Mouse (Mus musculus) forebrain, embryonic 16.5 days (tissue): ENCODE results near the gene Lpcat2b. TPM values are rescaled to one million over a fixed set of nuclear protein-coding genes. Genes with fewer than 3 reads are reported as not detected.

Experiments
- ATAC-seq: fragments of 200-750 bp; cut with Nextera tagmentation; 2 replicates; pipeline ENCODE4 v1.8.0; 2017; ENCODE audit warnings: mild to moderate bottlenecking, moderate library complexity
- H3K27ac ChIP-seq: fragments of 300-500 bp; sonication (generic); 2 replicates; pipeline ENCODE4 v1.5.1; 2014; ENCODE audit warnings: low read length, control low read depth
- H3K27me3 ChIP-seq: fragments of 300-500 bp; sonication (generic); replicated peaks from 2 replicates; pipeline ENCODE4 v1.6.1; 2014; ENCODE audit warnings: low read length; ENCODE audit not compliant: control insufficient read depth, insufficient read depth
- H3K36me3 ChIP-seq: fragments of 300-500 bp; sonication (generic); 2 replicates; pipeline ENCODE4 v1.6.1; 2014; ENCODE audit not compliant: control insufficient read depth, insufficient read depth
- H3K4me1 ChIP-seq: fragments of 300-500 bp; sonication (generic); replicated peaks from 2 replicates; pipeline ENCODE4 v1.6.1; 2014; ENCODE audit warnings: low read length; ENCODE audit not compliant: control insufficient read depth, insufficient read depth
- H3K4me2 ChIP-seq: fragments of 300-500 bp; sonication (generic); 2 replicates; pipeline ENCODE4 v1.6.1; 2014; ENCODE audit warnings: mild to moderate bottlenecking, low read length, control low read depth
- H3K4me3 ChIP-seq: fragments of 300-500 bp; sonication (generic); replicated peaks from 2 replicates; pipeline ENCODE4 v1.5.1; 2014; ENCODE audit warnings: mild to moderate bottlenecking, low read length, control low read depth
- H3K9ac ChIP-seq: fragments of 300-500 bp; sonication (generic); replicated peaks from 2 replicates; pipeline ENCODE4 v1.6.1; 2014; ENCODE audit warnings: low read depth, low read length, control low read depth
- H3K9me3 ChIP-seq: fragments of 300-500 bp; sonication (generic); 2 replicates; pipeline ENCODE4 v1.6.1; 2016; ENCODE audit warnings: low read length; ENCODE audit not compliant: control insufficient read depth
- WGBS: fragments of 180-500 bp; shearing (Covaris S2); extraction: QIAGEN DNeasy Blood & Tissue Kit; methylation state at CpG from one replicate; pipeline ENCODE4 v1.1.7; 2014; 5-methylcytosine and 5-hydroxymethylcytosine counted together
- polyA plus RNA-seq: library from polyadenylated mRNA; unstranded; fragments of >200 nt; fragmentation: Nextera tagmentation; extraction: Ambion mirVana; gene quantifications from 2 replicates; pipeline ENCODE4 v1.2.1, GENCODE M21; 2015

Lpcat2b gene
- polyA plus RNA-seq, 1 experiment from 2014 or later, result not detected

GRCm38 (mm10) chr5:107410305-107410704 is 21.0 kb upstream of the Lpcat2b start:
- Histone ChIP-seq H3K4me2 (no peak overlapping the region), H3K9ac (no peak overlapping the region), H3K4me3 (no peak overlapping the region), H3K27me3 (no peaks in the 10 kb centered on the region), H3K27ac (no peak overlapping the region), H3K9me3 (no peaks in the 10 kb centered on the region), H3K4me1 (peaks cover 9% of the 10 kb centered on the region; the same call in 1 of the 2 replicates), H3K36me3 (no peaks in the 10 kb centered on the region)
- no peak for ATAC-seq
- 84% methylated on average over 1 of the region's 1 CpGs for WGBS

- WGBS, result 49% methylated on average over 4 of the region's 4 CpGs
- Histone ChIP-seq H3K27me3 (no peaks in the 10 kb centered on the region), H3K27ac (no peak overlapping the region), H3K9me3 (no peaks in the 10 kb centered on the region), H3K4me3 (no peak overlapping the region), H3K36me3 (no peaks in the 10 kb centered on the region), H3K9ac (no peak overlapping the region), H3K4me1 (peaks cover 11% of the 10 kb centered on the region; the same call in 1 of the 2 replicates), H3K4me2 (no peak overlapping the region)
- ATAC-seq, result no peak
Observed at GRCm38 (mm10) chr5:107411326-107411725, 20.0 kb upstream of the Lpcat2b start.

DNA sequence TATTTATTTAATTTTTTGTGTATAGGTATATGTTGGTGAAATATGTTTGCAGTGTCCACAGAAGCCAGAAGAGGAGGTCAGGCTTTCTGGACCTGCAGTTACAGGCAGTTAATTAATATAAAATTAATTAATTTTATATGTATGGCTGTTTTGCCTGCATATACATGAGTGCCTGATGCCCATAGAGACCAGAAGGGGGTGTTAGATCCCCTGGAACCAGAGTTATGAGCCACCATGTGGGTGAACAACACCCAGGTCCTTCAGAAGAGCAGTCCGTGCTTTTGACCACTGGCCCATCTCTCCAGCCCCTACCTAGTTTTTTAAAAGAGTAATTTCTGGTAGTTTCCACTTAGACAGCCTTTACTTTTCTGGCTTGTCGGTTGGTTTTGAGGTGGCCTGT is 19.1 kb upstream of the Lpcat2b start:
- Histone ChIP-seq H3K4me3 (no peak overlapping the region), H3K4me2 (no peak overlapping the region), H3K9me3 (no peaks in the 10 kb centered on the region), H3K4me1 (peaks cover 11% of the 10 kb centered on the region; the same call in 1 of the 2 replicates), H3K27me3 (no peaks in the 10 kb centered on the region), H3K9ac (no peak overlapping the region), H3K27ac (no peak overlapping the region), H3K36me3 (no peaks in the 10 kb centered on the region)
- 83% methylated on average over 2 of the region's 2 CpGs for WGBS
- no peak for ATAC-seq

DNA sequence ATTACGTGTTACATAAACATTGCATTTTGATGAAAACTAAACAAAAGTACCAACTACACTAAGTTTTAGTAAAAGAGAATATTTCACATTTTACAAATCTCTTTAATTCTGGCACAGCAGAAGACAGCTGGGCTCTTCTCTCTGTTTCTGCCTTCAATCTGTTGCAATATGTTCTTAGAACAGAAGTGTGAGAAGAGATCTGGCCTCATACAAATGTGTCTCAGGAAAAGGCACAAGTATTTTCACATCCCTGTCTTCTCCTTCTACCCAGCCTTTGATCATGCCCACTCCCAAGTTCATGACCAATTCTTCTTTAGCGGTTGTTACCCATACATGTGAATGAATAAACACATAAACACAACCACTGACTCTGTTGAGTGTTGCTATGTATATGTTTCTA is 16.3 kb upstream of the Lpcat2b start:
- peak overlapping the region; percentile 65 for H3K27ac ChIP-seq
- H3K4me2 ChIP-seq, result no peak overlapping the region
- no peak overlapping the region for H3K9ac ChIP-seq
- 75% methylated on average over 2 of the region's 2 CpGs for WGBS
- no peaks in the 10 kb centered on the region for H3K9me3 ChIP-seq
- H3K4me3 ChIP-seq, result no peak overlapping the region
- H3K27me3 ChIP-seq, result no peaks in the 10 kb centered on the region
- no peaks in the 10 kb centered on the region for H3K36me3 ChIP-seq
- peaks cover 11% of the 10 kb centered on the region; the same call in 1 of the 2 replicates for H3K4me1 ChIP-seq
- peak; percentile 63; the same call in 1 of the 2 replicates for ATAC-seq

DNA sequence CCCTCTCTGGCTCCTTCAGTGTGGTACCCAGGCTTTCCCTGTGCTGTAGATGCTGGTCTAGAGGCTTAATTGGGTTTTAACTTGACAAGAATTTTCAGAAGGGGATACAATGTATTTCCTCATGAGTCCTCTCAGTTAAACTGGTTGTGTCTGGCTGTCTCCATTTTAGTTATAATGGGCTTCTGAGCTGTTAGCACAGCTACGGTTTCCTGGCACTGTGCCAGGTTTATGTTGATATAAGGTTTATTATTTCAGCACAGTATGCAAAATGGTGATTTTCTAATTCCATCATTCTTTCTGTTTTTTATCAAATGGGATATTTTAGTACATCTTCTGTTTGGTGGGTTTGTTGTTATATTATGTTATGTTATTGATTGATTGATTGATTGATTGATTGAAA is 9.7 kb upstream of the Lpcat2b start:
- Histone ChIP-seq H3K27ac (no peak overlapping the region), H3K27me3 (no peaks in the 10 kb centered on the region), H3K9me3 (no peaks in the 10 kb centered on the region), H3K4me2 (no peak overlapping the region), H3K4me3 (no peak overlapping the region), H3K36me3 (no peaks in the 10 kb centered on the region), H3K9ac (no peak overlapping the region), H3K4me1 (no peaks in the 10 kb centered on the region)
- ATAC-seq, result no peak
- WGBS, result 16% methylated on average over 1 of the region's 1 CpGs

DNA sequence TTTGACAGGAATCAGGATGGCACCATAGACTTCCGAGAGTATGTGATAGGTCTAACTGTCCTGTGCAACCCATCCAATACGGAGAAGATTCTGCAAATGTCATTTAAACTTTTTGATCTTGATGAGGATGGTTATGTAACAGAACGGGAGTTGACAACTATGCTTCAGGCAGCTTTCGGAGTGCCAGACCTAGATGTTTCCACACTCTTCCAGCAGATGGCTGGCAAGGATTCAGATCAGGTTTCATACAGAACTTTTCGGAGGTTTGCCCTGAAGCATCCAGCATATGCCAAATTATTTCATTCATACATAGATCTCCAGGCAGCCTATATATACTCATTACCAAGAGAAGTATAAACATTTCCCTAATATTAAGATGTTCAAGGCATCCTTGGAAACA is 2.7 kb downstream of the Lpcat2b start:
- H3K27me3 ChIP-seq, result no peaks in the 10 kb centered on the region; the same call in 1 of the 2 replicates
- no peaks in the 10 kb centered on the region for H3K9me3 ChIP-seq
- no peak for ATAC-seq
- H3K4me3 ChIP-seq, result no peak overlapping the region
- no peak overlapping the region for H3K9ac ChIP-seq
- WGBS, result 74% methylated on average over 5 of the region's 5 CpGs
- no peaks in the 10 kb centered on the region for H3K36me3 ChIP-seq
- no peak overlapping the region for H3K27ac ChIP-seq
- H3K4me2 ChIP-seq, result no peak overlapping the region
- H3K4me1 ChIP-seq, result peaks cover 6% of the 10 kb centered on the region

GRCm38 (mm10) chr5:107436185-107436584 is 4.8 kb downstream of the Lpcat2b start:
- H3K27me3 ChIP-seq, result no peaks in the 10 kb centered on the region; the same call in 1 of the 2 replicates
- H3K9ac ChIP-seq, result no peak overlapping the region
- H3K4me1 ChIP-seq, result peaks cover 6% of the 10 kb centered on the region
- no peak overlapping the region for H3K4me3 ChIP-seq
- H3K4me2 ChIP-seq, result no peak overlapping the region
- no peaks in the 10 kb centered on the region for H3K36me3 ChIP-seq
- H3K27ac ChIP-seq, result no peak overlapping the region
- ATAC-seq, result no peak
- WGBS, result 89% methylated on average over 6 of the region's 6 CpGs
- H3K9me3 ChIP-seq, result no peaks in the 10 kb centered on the region

- Histone ChIP-seq H3K27ac (no peak overlapping the region), H3K4me3 (no peak overlapping the region), H3K9me3 (no peaks in the 10 kb centered on the region), H3K4me2 (no peak overlapping the region), H3K9ac (no peak overlapping the region), H3K4me1 (peaks cover 6% of the 10 kb centered on the region), H3K27me3 (no peaks in the 10 kb centered on the region; the same call in 1 of the 2 replicates), H3K36me3 (no peaks in the 10 kb centered on the region)
- ATAC-seq, result no peak
- WGBS, result 86% methylated on average over 6 of the region's 6 CpGs
Observed at GRCm38 (mm10) chr5:107436587-107437209, 5.3 kb downstream of the Lpcat2b start.

- Histone ChIP-seq H3K36me3 (no peaks in the 10 kb centered on the region), H3K27ac (peak within 1 kb of the TSS; percentile 88), H3K4me2 (peak within 1 kb of the TSS; percentile 71), H3K9me3 (no peaks in the 10 kb centered on the region), H3K4me1 (peaks cover 6% of the 10 kb centered on the region), H3K4me3 (peak within 1 kb of the TSS; percentile 76), H3K27me3 (no peaks in the 10 kb centered on the region; the same call in 1 of the 2 replicates), H3K9ac (peak within 1 kb of the TSS; percentile 94)
- under 1% methylated on average over 51 of the region's 51 CpGs for WGBS
- ATAC-seq, result peak; percentile 95
Observed at GRCm38 (mm10) chr5:107437464-107438281, 6.3 kb downstream of the Lpcat2b start, which contains the start of gene Btbd8. Gene Btbd8, plus strand, starts transcription at chr5:107437997.
